In the genomic region with DNA sequence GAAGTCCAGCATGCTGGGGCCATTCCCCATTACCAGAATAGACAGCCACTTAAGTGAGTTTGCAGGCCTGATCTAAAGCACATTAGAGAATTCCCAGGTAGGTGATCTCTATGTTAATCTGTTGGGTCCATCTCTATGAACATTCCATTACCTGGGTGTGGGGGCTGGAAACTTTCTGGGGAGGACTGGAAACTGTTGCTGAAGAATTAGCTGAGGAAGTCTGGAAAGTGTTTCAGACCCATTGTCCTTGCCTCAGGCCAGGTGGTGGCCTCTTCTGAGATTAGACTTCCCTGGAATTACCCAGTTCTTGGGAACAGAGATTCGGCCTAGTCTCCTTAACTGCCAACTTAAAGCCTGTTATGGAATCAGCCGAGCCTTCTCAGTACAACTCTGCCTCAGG, we compare ENCODE assay signal across 16 mouse cellular contexts.
"Had no signal": no experiment of that assay in that cellular context is flagged by ENCODE, and none has a peak within 500 bp of the region (broad histone marks: within the 10 kb centered on the region; RNA-seq: fewer than 3 reads in every experiment).

No protein-coding gene starts in this region.

- H3K4me1 ChIP-seq: lung, embryonic 15.5 days; megakaryocyte, embryonic 14.5 days; midbrain, embryonic 13.5 days; midbrain, embryonic 15.5 days; neural tube, embryonic 12.5 days; stomach, embryonic 15.5 days had no signal

- DNase-seq: liver, postnatal 0 days; lung, adult 2 months; lung, postnatal 14 days; lung, postnatal 36 days; right cerebral cortex, postnatal 14 days; thymus, adult 2 months; thymus, postnatal 14 days; thymus, postnatal 36 days had no signal

- H3K4me3 ChIP-seq: lung, embryonic 15.5 days; megakaryocyte, embryonic 14.5 days; midbrain, embryonic 13.5 days; midbrain, embryonic 15.5 days; neural tube, embryonic 12.5 days; stomach, embryonic 15.5 days had no signal

- H3K9ac ChIP-seq: liver, postnatal 0 days; lung, embryonic 15.5 days; midbrain, embryonic 13.5 days; midbrain, embryonic 15.5 days; neural tube, embryonic 12.5 days; stomach, embryonic 15.5 days had no signal

- H3K27me3 ChIP-seq: lung, embryonic 15.5 days; megakaryocyte, embryonic 14.5 days; midbrain, embryonic 13.5 days; midbrain, embryonic 15.5 days; neural tube, embryonic 12.5 days; stomach, embryonic 15.5 days had no signal

- H3K9me3 ChIP-seq: lung, embryonic 15.5 days; megakaryocyte, embryonic 14.5 days; midbrain, embryonic 13.5 days; midbrain, embryonic 15.5 days; neural tube, embryonic 12.5 days; stomach, embryonic 15.5 days had no signal

- H3K27ac ChIP-seq: lung, embryonic 15.5 days; macrophage; midbrain, embryonic 13.5 days; midbrain, embryonic 15.5 days; neural tube, embryonic 12.5 days; stomach, embryonic 15.5 days; stomach, postnatal 0 days had no signal

- H3K36me3 ChIP-seq: lung, embryonic 15.5 days; midbrain, embryonic 13.5 days; midbrain, embryonic 15.5 days; neural tube, embryonic 12.5 days; stomach, embryonic 15.5 days had no signal
